Mouse (Mus musculus): ENCODE data around the gene Ppcdc.
"Not testable (repeated sequence)": the region's sequence is repeated elsewhere in the genome, so short reads cannot be mapped to it uniquely, and the experiment has no call there.

Gene Ppcdc

GRCm38 (mm10) chr9:57428391-57428790 lies 11.5 kb downstream of the Ppcdc start:
- DNase-seq (ENCODE audit: low read depth), result no peak

- no peak for DNase-seq (ENCODE audit: low read depth)
Observed at GRCm38 (mm10) chr9:57427937-57428336, 12.0 kb downstream of the Ppcdc start.

- not testable (repeated sequence) for DNase-seq (ENCODE audit: low read depth)
Observed at GRCm38 (mm10) chr9:57427123-57427522, 12.8 kb downstream of the Ppcdc start.

- no peak for DNase-seq (ENCODE audit: low read depth)
Observed at GRCm38 (mm10) chr9:57425116-57425515, 14.8 kb downstream of the Ppcdc start.

GRCm38 (mm10) chr9:57424066-57424465 lies 15.9 kb downstream of the Ppcdc start:
- no peak for DNase-seq (ENCODE audit: low read depth)

GRCm38 (mm10) chr9:57421688-57422111 lies 18.2 kb downstream of the Ppcdc start:
- peak; percentile 53 for DNase-seq (ENCODE audit: low read depth)

GRCm38 (mm10) chr9:57421121-57421571 lies 18.8 kb downstream of the Ppcdc start:
- peak; percentile 89 for DNase-seq (ENCODE audit: low read depth)

GRCm38 (mm10) chr9:57420321-57421120 lies 19.4 kb downstream of the Ppcdc start:
- no peak for DNase-seq (ENCODE audit: low read depth)

- no peak for DNase-seq (ENCODE audit: low read depth)
Observed at GRCm38 (mm10) chr9:57419521-57420267, 20.2 kb downstream of the Ppcdc start.

GRCm38 (mm10) chr9:57417341-57417740 lies 22.6 kb downstream of the Ppcdc start:
- DNase-seq (ENCODE audit: low read depth), result no peak

GRCm38 (mm10) chr9:57407120-57407905 lies 32.6 kb downstream of the Ppcdc start:
- peak; percentile 47 for DNase-seq (ENCODE audit: low read depth)

- DNase-seq (ENCODE audit: low read depth), result no peak
Observed at GRCm38 (mm10) chr9:57406395-57406794, 33.5 kb downstream of the Ppcdc start.

- DNase-seq (ENCODE audit: low read depth), result peak; percentile 49
Observed at GRCm38 (mm10) chr9:57404036-57404435, 35.9 kb downstream of the Ppcdc start.

- no peak for DNase-seq (ENCODE audit: low read depth)
Observed at GRCm38 (mm10) chr9:57402318-57403251, 37.3 kb downstream of the Ppcdc start.

- no peak for DNase-seq (ENCODE audit: low read depth)
Observed at GRCm38 (mm10) chr9:57398773-57399172, 41.2 kb downstream of the Ppcdc start.

GRCm38 (mm10) chr9:57392892-57393291 lies 47.0 kb downstream of the Ppcdc start:
- DNase-seq (ENCODE audit: low read depth), result no peak

- no peak for DNase-seq (ENCODE audit: low read depth)
Observed at GRCm38 (mm10) chr9:57390869-57391268, 49.1 kb downstream of the Ppcdc start.

- DNase-seq (ENCODE audit: low read depth), result no peak
Observed at GRCm38 (mm10) chr9:57389131-57389530, 50.8 kb downstream of the Ppcdc start.

GRCm38 (mm10) chr9:57386926-57387325 lies 53.0 kb downstream of the Ppcdc start:
- DNase-seq (ENCODE audit: low read depth), result no peak

GRCm38 (mm10) chr9:57384621-57385020 lies 55.3 kb downstream of the Ppcdc start:
- no peak for DNase-seq (ENCODE audit: low read depth)

GRCm38 (mm10) chr9:57360999-57361398 lies 78.9 kb downstream of the Ppcdc start:
- DNase-seq (ENCODE audit: low read depth), result no peak
